ENCODE assay signal across 17 mouse cellular contexts in genomic region chr4:43730750-43731297, GRCm38 (mm10). TPM values are rescaled to one million over a fixed set of nuclear protein-coding genes. Genes with fewer than 3 reads are reported as not detected.
DNase-seq lines count a peak whose midpoint lies in the region; ATAC-seq and TF ChIP-seq lines count a peak whose summit lies in the region.
"Had no signal": no experiment of that assay in that cellular context is flagged by ENCODE, and none has a peak within 500 bp of the region (broad histone marks: within the 10 kb centered on the region; RNA-seq: fewer than 3 reads in every experiment).

No protein-coding gene starts in this region.

- WGBS in kidney, postnatal 0 days, result 62% methylated on average over 21 of the region's 21 CpGs
- 58% methylated on average over 21 of the region's 21 CpGs for WGBS in heart, embryonic 15.5 days
- 64% methylated on average over 21 of the region's 21 CpGs for WGBS in lung, postnatal 0 days

- ATAC-seq in kidney, postnatal 0 days (replicated peaks; ENCODE audit: low FRiP score, low read depth), result no peak
- ATAC-seq in heart, embryonic 15.5 days (replicated peaks; ENCODE audit: insufficient number of reproducible peaks, insufficient read depth, low FRiP score, low read depth), result no peak
- peak; percentile 13; the same call in 1 of the 2 replicates for ATAC-seq in lung, postnatal 0 days
- ATAC-seq: CD4-positive, CD25-positive, alpha-beta regulatory T cell, adult 4 months had no signal

- H3K27me3 ChIP-seq in kidney, postnatal 0 days (ENCODE audit: insufficient read depth, low read length), result no peaks in the 10 kb centered on the region
- no peaks in the 10 kb centered on the region for H3K27me3 ChIP-seq in heart, embryonic 15.5 days
- H3K27me3 ChIP-seq in lung, postnatal 0 days (replicated peaks; ENCODE audit: insufficient read depth, low read length), result no peaks in the 10 kb centered on the region
- H3K27me3 ChIP-seq: hindbrain, embryonic 15.5 days; neural tube, embryonic 15.5 days; stomach, embryonic 15.5 days had no signal

- peak; percentile 21; the same call in 1 of the 2 replicates for TF ChIP-seq CTCF in kidney, postnatal 0 days (IDR thresholded peaks at IDR 0.05; ENCODE audit: low read depth)
- peak; percentile 63 for TF ChIP-seq CTCF in lung, postnatal 0 days (IDR thresholded peaks at IDR 0.05)

- H3K4me1 ChIP-seq in kidney, postnatal 0 days (replicated peaks; ENCODE audit: insufficient read depth, low read length), result peaks cover 32% of the 10 kb centered on the region
- peaks cover 57% of the 10 kb centered on the region for H3K4me1 ChIP-seq in heart, embryonic 15.5 days (replicated peaks)
- H3K4me1 ChIP-seq in lung, postnatal 0 days (ENCODE audit: insufficient read depth, low read depth, low read length), result peaks cover 29% of the 10 kb centered on the region; the same call in 1 of the 2 replicates
- H3K4me1 ChIP-seq: hindbrain, embryonic 15.5 days; neural tube, embryonic 15.5 days had no signal

- no peaks in the 10 kb centered on the region for H3K36me3 ChIP-seq in kidney, postnatal 0 days (ENCODE audit: insufficient read depth, low read length)
- no peaks in the 10 kb centered on the region for H3K36me3 ChIP-seq in heart, embryonic 15.5 days
- H3K36me3 ChIP-seq in lung, postnatal 0 days (ENCODE audit: insufficient read depth, low read length), result no peaks in the 10 kb centered on the region
- H3K36me3 ChIP-seq: hindbrain, embryonic 15.5 days; neural tube, embryonic 15.5 days; stomach, embryonic 15.5 days had no signal

- DNase-seq in kidney, postnatal 0 days (ENCODE audit: low spot score), result no peak
- no peak for DNase-seq in kidney, adult 11 months
- DNase-seq in ZHBTc4 (ENCODE audit: low read depth, low spot score) (peak; percentile 49), adipocyte (ENCODE audit: low spot score) (no peak)
- DNase-seq in lung, postnatal 0 days (ENCODE audit: low spot score), result peak; percentile 74
- no peak for DNase-seq in adrenal gland, adult 8-10 months
- no peak for DNase-seq in cerebellum, postnatal 14 days
- DNase-seq: kidney, postnatal 14 days; right cerebral cortex, postnatal 14 days had no signal

- no peaks in the 10 kb centered on the region for H3K9me3 ChIP-seq in kidney, postnatal 0 days (replicated peaks; ENCODE audit: low read length)
- no peaks in the 10 kb centered on the region for H3K9me3 ChIP-seq in heart, embryonic 15.5 days (replicated peaks)
- no peaks in the 10 kb centered on the region for H3K9me3 ChIP-seq in lung, postnatal 0 days (ENCODE audit: low read length)
- H3K9me3 ChIP-seq: hindbrain, embryonic 15.5 days; neural tube, embryonic 15.5 days; stomach, embryonic 15.5 days had no signal

- no peak overlapping the region for H3K4me2 ChIP-seq in kidney, postnatal 0 days (ENCODE audit: low read length)
- H3K4me2 ChIP-seq in heart, embryonic 15.5 days, result peak overlapping the region; percentile 24; the same call in 1 of the 2 replicates
- H3K4me2 ChIP-seq in lung, postnatal 0 days (replicated peaks; ENCODE audit: low read depth, low read length), result peak overlapping the region; percentile 34
- H3K4me2 ChIP-seq: hindbrain, embryonic 15.5 days; neural tube, embryonic 15.5 days; stomach, embryonic 15.5 days had no signal

- H3K4me3 ChIP-seq in kidney, postnatal 0 days (replicated peaks; ENCODE audit: low read depth, low read length), result no peak overlapping the region
- H3K4me3 ChIP-seq in heart, embryonic 15.5 days, result no peak overlapping the region
- H3K4me3 ChIP-seq in lung, postnatal 0 days (ENCODE audit: low read depth, low read length), result no peak overlapping the region
- H3K4me3 ChIP-seq: hindbrain, embryonic 15.5 days; neural tube, embryonic 15.5 days; stomach, embryonic 15.5 days had no signal

- no peak for TF ChIP-seq EP300 in lung, postnatal 0 days (IDR thresholded peaks at IDR 0.05)

- peak overlapping the region; percentile 95 for H3K27ac ChIP-seq in kidney, postnatal 0 days
- H3K27ac ChIP-seq in heart, embryonic 15.5 days, result peak overlapping the region; percentile 84
- H3K27ac ChIP-seq in lung, postnatal 0 days (ENCODE audit: low read length), result peak overlapping the region; percentile 97
- H3K27ac ChIP-seq: hindbrain, embryonic 15.5 days; neural tube, embryonic 15.5 days had no signal

- H3K9ac ChIP-seq in kidney, postnatal 0 days (ENCODE audit: low read depth, low read length), result no peak overlapping the region
- no peak overlapping the region for H3K9ac ChIP-seq in heart, embryonic 15.5 days
- peak overlapping the region; percentile 32 for H3K9ac ChIP-seq in lung, postnatal 0 days (replicated peaks; ENCODE audit: low read depth)
- H3K9ac ChIP-seq: hindbrain, embryonic 15.5 days; neural tube, embryonic 15.5 days; stomach, embryonic 15.5 days had no signal

RNA-seq across cellular contexts. Expression of gene Spaar, which starts 1.0 kb away (rescaled TPM):
- polyA plus RNA-seq in kidney, postnatal 0 days (2015; fragmentation: Nextera tagmentation; extraction: Ambion mirVana), result 0.40 and 0.43 TPM in 2 replicates
- 0.31 and 0.42 TPM in 2 replicates for polyA plus RNA-seq in heart, embryonic 15.5 days (2015; fragmentation: Nextera tagmentation; extraction: Ambion mirVana)
- 5.7 and 8.1 TPM in 2 replicates for polyA plus RNA-seq in lung, postnatal 0 days (2015; fragmentation: Nextera tagmentation; extraction: Ambion mirVana)
- total RNA-seq in adrenal gland, adult 8-10 months (2022), result 1 to 10 TPM; 1.6 to 2.3 (median 1.9) TPM
- total RNA-seq: midbrain, postnatal 0 days had no signal
- polyA plus RNA-seq: CD4-positive, CD25-positive, alpha-beta regulatory T cell, adult 4 months had no signal

RNA-seq across cellular contexts. Expression of gene Hrct1, which starts 3.8 kb away (rescaled TPM):
- 2.7 and 3.2 TPM in 2 replicates for polyA plus RNA-seq in kidney, postnatal 0 days (2015; fragmentation: Nextera tagmentation; extraction: Ambion mirVana)
- 1.1 and 1.5 TPM in 2 replicates for polyA plus RNA-seq in heart, embryonic 15.5 days (2015; fragmentation: Nextera tagmentation; extraction: Ambion mirVana)
- 11.8 and 19.3 TPM in 2 replicates for polyA plus RNA-seq in lung, postnatal 0 days (2015; fragmentation: Nextera tagmentation; extraction: Ambion mirVana)
- 1 to 10 TPM; 1.4 to 4.8 (median 2.6) TPM for total RNA-seq in adrenal gland, adult 8-10 months (2022)
- polyA plus RNA-seq: CD4-positive, CD25-positive, alpha-beta regulatory T cell, adult 4 months had no signal

RNA-seq across cellular contexts. Expression of gene Olfr71, which starts 20.8 kb away (rescaled TPM):
- not detected in 2 replicates for polyA plus RNA-seq in kidney, postnatal 0 days (2015; fragmentation: Nextera tagmentation; extraction: Ambion mirVana)
- polyA plus RNA-seq in heart, embryonic 15.5 days (2015; fragmentation: Nextera tagmentation; extraction: Ambion mirVana), result not detected in 2 replicates
- polyA plus RNA-seq in lung, postnatal 0 days (2015; fragmentation: Nextera tagmentation; extraction: Ambion mirVana), result 0.17 TPM in 1 of 2 replicates, not detected in the other
- total RNA-seq in adrenal gland, adult 8-10 months (2022), result not detected
- total RNA-seq: midbrain, postnatal 0 days had no signal
- polyA plus RNA-seq: brain, embryonic 14.5 days; CD4-positive, CD25-positive, alpha-beta regulatory T cell, adult 4 months; cortical plate, adult 2 months; hindbrain, embryonic 15.5 days; midbrain, postnatal 0 days; neural tube, embryonic 15.5 days; stomach, embryonic 15.5 days had no signal

RNA-seq across cellular contexts. Expression of gene Olfr70, which starts 30.2 kb away (rescaled TPM):
- not detected in 2 replicates for polyA plus RNA-seq in kidney, postnatal 0 days (2015; fragmentation: Nextera tagmentation; extraction: Ambion mirVana)
- not detected in 2 replicates for polyA plus RNA-seq in heart, embryonic 15.5 days (2015; fragmentation: Nextera tagmentation; extraction: Ambion mirVana)
- polyA plus RNA-seq in lung, postnatal 0 days (2015; fragmentation: Nextera tagmentation; extraction: Ambion mirVana), result not detected in 2 replicates
- total RNA-seq in adrenal gland, adult 8-10 months (2022), result not detected
- total RNA-seq: midbrain, postnatal 0 days had no signal
- polyA plus RNA-seq: brain, embryonic 14.5 days; CD4-positive, CD25-positive, alpha-beta regulatory T cell, adult 4 months; cortical plate, adult 2 months; hindbrain, embryonic 15.5 days; midbrain, postnatal 0 days; stomach, embryonic 15.5 days had no signal

RNA-seq across cellular contexts. Expression of gene Olfr159, which starts 40.0 kb away (rescaled TPM):
- polyA plus RNA-seq in kidney, postnatal 0 days (2015; fragmentation: Nextera tagmentation; extraction: Ambion mirVana), result not detected in 2 replicates
- polyA plus RNA-seq in heart, embryonic 15.5 days (2015; fragmentation: Nextera tagmentation; extraction: Ambion mirVana), result not detected in 2 replicates
- polyA plus RNA-seq in lung, postnatal 0 days (2015; fragmentation: Nextera tagmentation; extraction: Ambion mirVana), result not detected in 2 replicates
- not detected for total RNA-seq in adrenal gland, adult 8-10 months (2022)
- total RNA-seq: midbrain, postnatal 0 days had no signal
- polyA plus RNA-seq: brain, embryonic 14.5 days; CD4-positive, CD25-positive, alpha-beta regulatory T cell, adult 4 months; cortical plate, adult 2 months; hindbrain, embryonic 15.5 days; midbrain, postnatal 0 days; neural tube, embryonic 15.5 days; stomach, embryonic 15.5 days had no signal

Comparison
In these comparisons a context has a peak if more than half of its experiments do, and no peak if none do; other contexts are left out.
1. DNase-seq: peak in ZHBTc4 (single experiment) and lung, postnatal 0 days (single experiment); none in kidney, postnatal 0 days (single experiment), kidney, adult 11 months (single experiment), adrenal gland, adult 8-10 months (single experiment), cerebellum, postnatal 14 days (0 of 2) and adipocyte (single experiment).
2. Peak in every context shown above with its lines, with median percentiles within 50 percentile points of each other: H3K27ac ChIP-seq.